Mouse (Mus musculus): Measurements from ENCODE around the gene Acadl.

GRCm38 (mm10) chr1:66887175-66887574, 24.1 kb upstream of the Acadl start:
- TF ChIP-seq CTCF (IDR thresholded peaks at IDR 0.05; ENCODE audit: extremely low read depth, insufficient read depth, low read length) (no peak), POLR2A (IDR thresholded peaks at IDR 0.05; ENCODE audit: extremely low read depth, insufficient read depth, low read length) (no peak)

All from cortical plate, adult 2 months (tissue).